Mouse (Mus musculus): ENCODE measurements at regions not wholly inside any gene's neighbourhood (a gene's known extent, or its start where the extent isn't known, plus 50 kb on each side); places are given as distances from the start of the nearest gene placed in this dataset.

- TF ChIP-seq CTCF (conservative IDR thresholded peaks at IDR 0.05; ENCODE audit: low read length): no peak
- no peak for TF ChIP-seq POU5F1 (IDR thresholded peaks at IDR 0.05; ENCODE audit: borderline replicate concordance, low read length)
Observed at GRCm38 (mm10) chr14:97396385-97396784, 773.2 kb downstream of the Dach1 start.
